Mouse (Mus musculus) embryonic stem cell, embryonic (primary cell): ENCODE results near the gene Gm4894.

Experiments
- CTCF ChIA-PET, 4 experiments: fragments of 300-600 bp in 2 of 4; fragments of 350-600 bp in 2 of 4; sonication (Branson Sonifier 250); formaldehyde crosslinking; loops; one replicate each; lab custom pipeline; 2022; ENCODE audit warnings: inconsistent platforms in 2 of 4; lab: Charles Lee
- POLR2A ChIA-PET, 4 experiments: fragments of 300-600 bp in 2 of 4; fragments of 350-600 bp in 2 of 4; sonication (Branson Sonifier 250); formaldehyde crosslinking; loops; one replicate each; lab custom pipeline; 2022; ENCODE audit warnings: antibody characterized with exemption in 4 of 4, inconsistent platforms in 1 of 4; lab: Charles Lee

Gene Gm4894

GRCm38 (mm10) chr9:49250231-49250630 is at the start of gene Gm4894:
Gene Gm4894, plus strand, starts transcription at chr9:49250531.
- ChIA-PET CTCF (interaction anchor here in 2 of 4 experiments (0.6 to 1.5 kb wide), 2 partner anchors 230 to 239 kb away, joined by 3 to 4 read pairs; no protein-coding TSS in a partner anchor), POLR2A (no interaction called here)

- ChIA-PET CTCF (interaction anchor here in 1 of 4 experiments (0.7 kb wide), 1 partner anchor 64 kb away, joined by 3 read pairs; no protein-coding TSS in a partner anchor), POLR2A (no interaction called here)
These were observed 44.0 kb upstream of the Gm4894 start for GRCm38 (mm10) chr9:49206331-49206730.

GRCm38 (mm10) chr9:49211493-49211892 is 38.8 kb upstream of the Gm4894 start:
- ChIA-PET CTCF (interaction anchor here in 2 of 4 experiments (0.6 to 1.0 kb wide), 2 partner anchors 277 to 1381 kb away, joined by 3 read pairs; no protein-coding TSS in a partner anchor), POLR2A (interaction anchor here in 1 of 4 experiments (0.8 kb wide), 1 partner anchor 29 kb away, joined by 3 read pairs; no protein-coding TSS in a partner anchor)

- ChIA-PET CTCF (interaction anchor here in 2 of 4 experiments (0.7 to 1.3 kb wide), 5 partner anchors 32 to 274 kb away, joined by 3 to 4 read pairs (median 3); no protein-coding TSS in a partner anchor), POLR2A (interaction anchor here in 1 of 4 experiments (0.8 kb wide), 1 partner anchor 151 kb away, joined by 3 read pairs; no protein-coding TSS in a partner anchor)
These were observed 35.6 kb upstream of the Gm4894 start for GRCm38 (mm10) chr9:49214734-49215133.

- CTCF ChIA-PET, result interaction anchor here in 1 of 4 experiments (0.7 kb wide), 1 partner anchor 950 kb away, joined by 3 read pairs; no protein-coding TSS in a partner anchor
- POLR2A ChIA-PET, result interaction anchor here in 1 of 4 experiments (0.6 kb wide), 1 partner anchor 797 kb away, joined by 3 read pairs; no protein-coding TSS in a partner anchor
These were observed 32.4 kb upstream of the Gm4894 start for GRCm38 (mm10) chr9:49217626-49218607.

- CTCF ChIA-PET, result no interaction called here
- POLR2A ChIA-PET, result no interaction called here
These were observed 25.8 kb upstream of the Gm4894 start for GRCm38 (mm10) chr9:49224488-49224887.

- POLR2A ChIA-PET, result no interaction called here
These were observed 22.9 kb upstream of the Gm4894 start for GRCm38 (mm10) chr9:49227442-49227841.

GRCm38 (mm10) chr9:49229054-49229453 is 21.3 kb upstream of the Gm4894 start:
- CTCF ChIA-PET, result interaction anchor here in 1 of 4 experiments (1.3 kb wide), 1 partner anchor 260 kb away, joined by 3 read pairs; no protein-coding TSS in a partner anchor
- POLR2A ChIA-PET, result interaction anchor here in 1 of 4 experiments (1.3 kb wide), 1 partner anchor 13 kb away, joined by 3 read pairs; no protein-coding TSS in a partner anchor

More at GRCm38 (mm10) chr9:49227442-49227841, 22.9 kb upstream of the Gm4894 start:
- CTCF ChIA-PET, result interaction anchor here in 1 of 4 experiments (0.6 kb wide), 1 partner anchor 139 kb away, joined by 3 read pairs; no protein-coding TSS in a partner anchor

GRCm38 (mm10) chr9:49246839-49247238 is 3.5 kb upstream of the Gm4894 start:
- POLR2A ChIA-PET, result interaction anchor here in 1 of 4 experiments (0.8 to 1.0 kb wide), 3 partner anchors 69 to 240 kb away, joined by 3 read pairs; no protein-coding TSS in a partner anchor
- CTCF ChIA-PET, result interaction anchor here (0.5 to 3.3 kb wide), 27 partner anchors 12 to 820 kb away, joined by 3 to 24 read pairs (median 4); partner anchors contain the start of gene Ttc12 (in 1 of the 4)

- CTCF ChIA-PET, result interaction anchor here in 1 of 4 experiments (1.4 kb wide), 1 partner anchor 22 kb away, joined by 4 read pairs; no protein-coding TSS in a partner anchor
- POLR2A ChIA-PET, result no interaction called here
These were observed 18.6 kb downstream of the Gm4894 start for GRCm38 (mm10) chr9:49268949-49269348.

GRCm38 (mm10) chr9:49273566-49273965 is 23.2 kb downstream of the Gm4894 start:
- CTCF ChIA-PET, result interaction anchor here in 1 of 4 experiments (0.6 kb wide), 1 partner anchor 192 kb away, joined by 5 read pairs; no protein-coding TSS in a partner anchor
- POLR2A ChIA-PET, result no interaction called here

GRCm38 (mm10) chr9:49275976-49276375 is 25.6 kb downstream of the Gm4894 start:
- ChIA-PET POLR2A (no interaction called here), CTCF (no interaction called here)

GRCm38 (mm10) chr9:49276542-49277334 is 26.4 kb downstream of the Gm4894 start:
- CTCF ChIA-PET, result interaction anchor here in 1 of 4 experiments (0.5 to 0.8 kb wide), 2 partner anchors 30 to 133 kb away, joined by 3 read pairs; no protein-coding TSS in a partner anchor
- POLR2A ChIA-PET, result no interaction called here

- POLR2A ChIA-PET, result interaction anchor here in 1 of 4 experiments (0.6 kb wide), 1 partner anchor 13 kb away, joined by 4 read pairs; no protein-coding TSS in a partner anchor
These were observed 44.8 kb downstream of the Gm4894 start for GRCm38 (mm10) chr9:49295101-49295500.

GRCm38 (mm10) chr9:49307576-49307975 is 57.2 kb downstream of the Gm4894 start:
- ChIA-PET POLR2A (interaction anchor here in 1 of 4 experiments (0.7 kb wide), 1 partner anchor 13 kb away, joined by 4 read pairs; no protein-coding TSS in a partner anchor), CTCF (no interaction called here)

More at GRCm38 (mm10) chr9:49295101-49295500, 44.8 kb downstream of the Gm4894 start:
- CTCF ChIA-PET, result no interaction called here

- CTCF ChIA-PET, result no interaction called here
- POLR2A ChIA-PET, result no interaction called here
These were observed 60.5 kb downstream of the Gm4894 start for GRCm38 (mm10) chr9:49310821-49311220.

- ChIA-PET POLR2A (no interaction called here), CTCF (no interaction called here)
These were observed 68.3 kb downstream of the Gm4894 start for GRCm38 (mm10) chr9:49318638-49319037.
